Mouse (Mus musculus) kidney, embryonic 16.5 days (tissue): Measurements from ENCODE around the gene Arhgap23. TPM values are rescaled to one million over a fixed set of nuclear protein-coding genes. Genes with fewer than 3 reads are reported as not detected.

Source experiments
- ATAC-seq: fragments of 200-750 bp; cut with Nextera tagmentation; 2 replicates; pipeline ENCODE4 v1.8.0; 2017; ENCODE audit warnings: moderate TSS enrichment; ENCODE audit not compliant: low FRiP score, low TSS enrichment
- H3K27ac ChIP-seq: fragments of 300-500 bp; sonication (generic); 2 replicates; pipeline ENCODE4 v1.5.1; 2014; ENCODE audit warnings: low read length
- H3K27me3 ChIP-seq: fragments of 300-500 bp; sonication (generic); 2 replicates; pipeline ENCODE4 v1.6.1; 2014; ENCODE audit warnings: low read length, control low read depth, mixed read lengths; ENCODE audit not compliant: insufficient read depth
- H3K36me3 ChIP-seq: fragments of 300-500 bp; sonication (generic); 2 replicates; pipeline ENCODE4 v1.6.1; 2014; ENCODE audit warnings: low read length, control low read depth, mixed read lengths; ENCODE audit not compliant: insufficient read depth
- H3K4me1 ChIP-seq: fragments of 300-500 bp; sonication (generic); 2 replicates; pipeline ENCODE4 v1.6.1; 2014; ENCODE audit warnings: low read length, control low read depth, mixed read lengths; ENCODE audit not compliant: insufficient read depth
- H3K4me2 ChIP-seq: fragments of 300-500 bp; sonication (generic); replicated peaks from 2 replicates; pipeline ENCODE4 v1.6.1; 2014; ENCODE audit warnings: low read depth, low read length
- H3K4me3 ChIP-seq: fragments of 300-500 bp; sonication (generic); 2 replicates; pipeline ENCODE4 v1.5.1; 2014; ENCODE audit warnings: mild to moderate bottlenecking, low read length
- H3K9ac ChIP-seq: fragments of 300-500 bp; sonication (generic); replicated peaks from 2 replicates; pipeline ENCODE4 v1.6.1; 2014; ENCODE audit warnings: low read length
- H3K9me3 ChIP-seq: fragments of 300-500 bp; sonication (generic); 2 replicates; pipeline ENCODE4 v1.6.1; 2016; ENCODE audit warnings: low read length, control low read depth
- WGBS: fragments of 180-500 bp; shearing (Covaris S2); extraction: QIAGEN DNeasy Blood & Tissue Kit; methylation state at CpG from one replicate; pipeline ENCODE4 v1.1.7; 2014; 5-methylcytosine and 5-hydroxymethylcytosine counted together
- polyA plus RNA-seq: library from polyadenylated mRNA; unstranded; fragments of >200 nt; fragmentation: Nextera tagmentation; extraction: Ambion mirVana; gene quantifications from 2 replicates; pipeline ENCODE4 v1.2.1, GENCODE M21; 2015

The Arhgap23 gene
- polyA plus RNA-seq, 1 experiment from 2014 or later = 6.2 TPM

DNA sequence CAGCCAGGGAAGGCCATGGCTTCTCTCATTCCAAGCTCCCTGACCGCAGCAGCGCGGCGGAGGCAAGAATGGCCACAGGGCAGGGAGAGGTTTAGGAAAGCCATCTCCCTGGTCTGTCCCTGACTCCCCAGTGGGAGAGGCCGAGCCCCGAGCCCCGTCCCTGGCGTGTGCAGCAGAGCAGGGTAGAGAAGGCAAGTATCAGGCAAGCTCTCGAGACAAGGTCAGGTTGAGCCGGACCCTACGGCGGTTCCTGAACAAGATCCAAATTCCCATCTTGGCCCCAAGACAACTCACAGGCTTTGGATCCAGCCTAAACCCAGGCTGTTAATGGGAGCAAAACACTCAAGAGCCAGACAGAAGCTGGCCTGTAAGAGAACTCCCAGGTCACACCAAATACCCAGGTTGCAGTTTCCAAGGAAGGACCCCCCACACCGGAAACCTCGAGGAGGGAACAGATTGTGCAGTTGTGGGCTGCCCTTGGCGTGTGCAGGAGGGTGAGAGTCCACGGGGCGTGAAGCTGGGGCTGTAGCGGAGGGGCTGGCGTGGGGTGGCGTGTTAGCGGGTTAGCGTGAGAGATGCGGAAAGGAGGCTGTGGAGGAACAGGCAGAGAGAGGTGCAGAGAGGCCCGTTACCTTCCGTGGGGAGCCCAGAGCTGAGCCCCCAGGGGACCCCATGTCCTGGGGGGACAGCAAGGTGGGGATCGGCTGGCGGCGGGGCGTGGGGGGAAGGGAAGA lies 106.6 kb downstream of the Arhgap23 start:
- H3K9ac ChIP-seq = no peak overlapping the region; the same call in 1 of the 2 replicates
- ATAC-seq = no peak
- H3K4me1 ChIP-seq = peaks cover 24% of the 10 kb centered on the region
- H3K4me2 ChIP-seq = no peak overlapping the region
- no peaks in the 10 kb centered on the region for H3K27me3 ChIP-seq
- H3K9me3 ChIP-seq = no peaks in the 10 kb centered on the region
- 73% methylated on average over 29 of the region's 29 CpGs for WGBS
- no peak overlapping the region for H3K4me3 ChIP-seq
- H3K36me3 ChIP-seq = no peaks in the 10 kb centered on the region
- H3K27ac ChIP-seq = no peak overlapping the region

GRCm38 (mm10) chr11:97523107-97523506 lies 107.8 kb downstream of the Arhgap23 start:
- WGBS = 72% methylated on average over 14 of the region's 14 CpGs

GRCm38 (mm10) chr11:97523827-97524261 lies 108.5 kb downstream of the Arhgap23 start:
- Histone ChIP-seq H3K9ac (no peak overlapping the region), H3K9me3 (no peaks in the 10 kb centered on the region), H3K27me3 (no peaks in the 10 kb centered on the region), H3K27ac (peak overlapping the region; percentile 41; the same call in 1 of the 2 replicates), H3K36me3 (no peaks in the 10 kb centered on the region), H3K4me2 (no peak overlapping the region), H3K4me3 (no peak overlapping the region), H3K4me1 (peaks cover 24% of the 10 kb centered on the region)
- ATAC-seq = peak; percentile 64
- 4% methylated on average over 1 of the region's 1 CpGs for WGBS

More at GRCm38 (mm10) chr11:97523107-97523506, 107.8 kb downstream of the Arhgap23 start:
- Histone ChIP-seq H3K27me3 (no peaks in the 10 kb centered on the region), H3K36me3 (no peaks in the 10 kb centered on the region), H3K4me2 (no peak overlapping the region), H3K9ac (no peak overlapping the region), H3K27ac (no peak overlapping the region), H3K4me3 (no peak overlapping the region), H3K9me3 (no peaks in the 10 kb centered on the region), H3K4me1 (peaks cover 24% of the 10 kb centered on the region)
- ATAC-seq = no peak

DNA sequence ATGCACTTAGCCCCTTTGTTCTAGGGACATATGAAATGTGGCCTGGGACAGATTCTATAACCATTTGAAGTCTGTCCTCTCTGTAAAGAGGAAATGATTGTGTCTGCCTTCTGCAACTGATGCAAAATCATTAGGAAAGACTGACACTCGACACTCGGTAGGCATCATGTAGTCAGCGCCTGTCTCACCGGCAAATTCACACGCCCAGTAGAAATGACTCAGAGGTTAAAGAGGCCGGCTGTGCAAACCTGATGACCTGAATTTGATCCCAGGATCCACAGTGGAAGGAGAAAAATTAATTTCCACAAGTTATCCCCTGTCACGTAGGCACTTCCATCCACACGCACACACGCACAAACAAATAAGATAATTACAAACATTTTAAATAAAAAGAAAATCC lies 109.0 kb downstream of the Arhgap23 start:
- H3K4me1 ChIP-seq = peaks cover 24% of the 10 kb centered on the region

GRCm38 (mm10) chr11:97525313-97525712 lies 110.0 kb downstream of the Arhgap23 start:
- WGBS = 85% methylated on average over 6 of the region's 6 CpGs
- no peak overlapping the region for H3K4me3 ChIP-seq
- no peak for ATAC-seq
- no peaks in the 10 kb centered on the region for H3K36me3 ChIP-seq
- no peak overlapping the region for H3K4me2 ChIP-seq
- no peaks in the 10 kb centered on the region for H3K9me3 ChIP-seq
- H3K27me3 ChIP-seq = no peaks in the 10 kb centered on the region
- H3K9ac ChIP-seq = no peak overlapping the region
- H3K4me1 ChIP-seq = peaks cover 24% of the 10 kb centered on the region
- H3K27ac ChIP-seq = no peak overlapping the region

More for the DNA sequence above, 109.0 kb downstream of the Arhgap23 start:
- WGBS = 24% methylated on average over 9 of the region's 9 CpGs
- Histone ChIP-seq H3K27ac (peak overlapping the region; percentile 41; the same call in 1 of the 2 replicates), H3K4me2 (no peak overlapping the region), H3K9ac (no peak overlapping the region), H3K4me3 (no peak overlapping the region), H3K9me3 (no peaks in the 10 kb centered on the region), H3K36me3 (no peaks in the 10 kb centered on the region), H3K27me3 (no peaks in the 10 kb centered on the region)
- no peak for ATAC-seq

GRCm38 (mm10) chr11:97528282-97528808 lies 113.0 kb downstream of the Arhgap23 start:
- Histone ChIP-seq H3K36me3 (no peaks in the 10 kb centered on the region), H3K27ac (no peak overlapping the region), H3K4me1 (peaks cover 30% of the 10 kb centered on the region), H3K4me2 (no peak overlapping the region), H3K9me3 (no peaks in the 10 kb centered on the region), H3K4me3 (no peak overlapping the region), H3K9ac (no peak overlapping the region), H3K27me3 (peaks cover 18% of the 10 kb centered on the region)
- WGBS = 80% methylated on average over 18 of the region's 18 CpGs
- ATAC-seq = no peak

GRCm38 (mm10) chr11:97530069-97530468 lies 114.7 kb downstream of the Arhgap23 start:
- WGBS = 86% methylated on average over 5 of the region's 6 CpGs
- Histone ChIP-seq H3K9me3 (no peaks in the 10 kb centered on the region), H3K4me1 (peaks cover 26% of the 10 kb centered on the region), H3K4me2 (no peak overlapping the region), H3K27ac (no peak overlapping the region), H3K36me3 (no peaks in the 10 kb centered on the region), H3K27me3 (peaks cover 35% of the 10 kb centered on the region), H3K4me3 (no peak overlapping the region), H3K9ac (no peak overlapping the region)
- ATAC-seq = no peak

DNA sequence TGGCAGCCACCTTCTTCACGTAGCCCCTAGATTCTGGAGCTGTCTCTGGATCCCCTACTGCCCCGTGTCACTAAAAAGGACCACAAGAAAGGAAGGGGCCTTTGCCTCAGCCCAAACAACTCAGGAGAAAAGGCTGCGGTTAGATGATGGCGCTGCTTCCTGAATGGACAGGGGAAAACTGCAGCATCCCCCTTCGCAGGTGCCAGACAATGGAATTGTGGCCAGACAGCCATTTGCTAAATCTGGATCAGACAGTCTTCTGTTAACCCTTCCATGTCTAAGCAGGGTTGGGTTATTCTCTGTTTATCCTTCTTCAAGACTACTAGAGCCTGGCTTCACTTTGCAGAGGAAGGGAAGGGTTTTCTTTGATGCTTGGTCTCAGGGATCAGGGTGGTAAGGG lies 115.6 kb downstream of the Arhgap23 start:
- H3K9ac ChIP-seq = no peak overlapping the region
- H3K27me3 ChIP-seq = peaks cover 44% of the 10 kb centered on the region
- no peaks in the 10 kb centered on the region for H3K36me3 ChIP-seq
- peaks cover 26% of the 10 kb centered on the region for H3K4me1 ChIP-seq
- ATAC-seq = no peak
- 70% methylated on average over 5 of the region's 5 CpGs for WGBS
- H3K27ac ChIP-seq = no peak overlapping the region
- no peak overlapping the region for H3K4me2 ChIP-seq
- no peaks in the 10 kb centered on the region for H3K9me3 ChIP-seq
- no peak overlapping the region for H3K4me3 ChIP-seq

GRCm38 (mm10) chr11:97531381-97532260 lies 116.3 kb downstream of the Arhgap23 start:
- no peaks in the 10 kb centered on the region for H3K36me3 ChIP-seq
- no peaks in the 10 kb centered on the region for H3K9me3 ChIP-seq
- H3K27me3 ChIP-seq = peaks cover 51% of the 10 kb centered on the region
- WGBS = 7% methylated on average over 46 of the region's 46 CpGs
- peak overlapping the region; percentile 44 for H3K4me3 ChIP-seq
- peaks cover 33% of the 10 kb centered on the region for H3K4me1 ChIP-seq
- H3K9ac ChIP-seq = peak overlapping the region; percentile 32; the same call in 1 of the 2 replicates
- H3K4me2 ChIP-seq = peak overlapping the region; percentile 72
- H3K27ac ChIP-seq = no peak overlapping the region
- ATAC-seq = peak; percentile 50
